Mouse (Mus musculus) hindbrain, postnatal 0 days (tissue): Measurements from ENCODE around the gene Gstcd. TPM values are rescaled to one million over a fixed set of nuclear protein-coding genes. Genes with fewer than 3 reads are reported as not detected.

Experiments
- ATAC-seq: fragments of 200-750 bp; cut with Nextera tagmentation; 2 replicates; pipeline ENCODE4 v1.8.0; 2017; ENCODE audit warnings: mild to moderate bottlenecking, moderate TSS enrichment, moderate library complexity
- DNase-seq: peaks from one replicate; pipeline ENCODE4 v3.0.0-alpha.2; 2015; ENCODE audit warnings: low spot score
- H3K27ac ChIP-seq: fragments of 300-500 bp; sonication (generic); 2 replicates; pipeline ENCODE4 v1.5.1; 2014; ENCODE audit warnings: mild to moderate bottlenecking
- H3K27me3 ChIP-seq: fragments of 300-500 bp; sonication (generic); 2 replicates; pipeline ENCODE4 v1.6.1; 2014; ENCODE audit warnings: low read length, mixed read lengths; ENCODE audit not compliant: insufficient read depth
- H3K36me3 ChIP-seq: fragments of 300-500 bp; sonication (generic); 2 replicates; pipeline ENCODE4 v1.6.1; 2014; ENCODE audit warnings: low read length, mixed read lengths; ENCODE audit not compliant: insufficient read depth
- H3K4me1 ChIP-seq: fragments of 300-500 bp; sonication (generic); 2 replicates; pipeline ENCODE4 v1.6.1; 2014; ENCODE audit warnings: antibody characterized with exemption, low read length, mixed read lengths; ENCODE audit not compliant: insufficient read depth
- H3K4me2 ChIP-seq: fragments of 300-500 bp; sonication (generic); 2 replicates; pipeline ENCODE4 v1.6.1; 2014; ENCODE audit warnings: low read depth, mild to moderate bottlenecking, low read length, moderate library complexity, mixed read lengths
- H3K4me3 ChIP-seq: fragments of 300-500 bp; sonication (generic); 2 replicates; pipeline ENCODE4 v1.5.1; 2014; ENCODE audit warnings: low read length
- H3K9ac ChIP-seq: fragments of 300-500 bp; sonication (generic); replicated peaks from 2 replicates; pipeline ENCODE4 v1.6.1; 2014; ENCODE audit warnings: mild to moderate bottlenecking, low read length, moderate library complexity, mixed read lengths
- H3K9me3 ChIP-seq: fragments of 300-500 bp; sonication (generic); 2 replicates; pipeline ENCODE4 v1.6.1; 2016; ENCODE audit warnings: low read length, mixed read lengths
- CTCF ChIP-seq: IDR thresholded peaks from 2 replicates; pipeline ENCODE4 v1.5.1; 2016; ENCODE audit warnings: antibody characterized with exemption, control low read depth, low read depth
- WGBS: fragments of 180-500 bp; shearing (Covaris S2); extraction: QIAGEN DNeasy Blood & Tissue Kit; methylation state at CpG from one replicate; pipeline ENCODE4 v1.1.7; 2014; 5-methylcytosine and 5-hydroxymethylcytosine counted together
- polyA plus RNA-seq: library from polyadenylated mRNA; unstranded; fragments of >200 nt; fragmentation: Nextera tagmentation; extraction: Ambion mirVana; gene quantifications from 2 replicates; pipeline ENCODE4 v1.2.1, GENCODE M21; 2015
- total RNA-seq: library from RNA; depleted of rRNA; stranded (reverse); fragments of >200 nt; gene quantifications from 2 replicates; pipeline ENCODE4 v1.2.3, GENCODE M21; 2014

The Gstcd gene
- total and polyA plus RNA-seq, 2 experiments from 2014 or later: 2.3 to 8.6 TPM

- DNase-seq: no peak
- Histone ChIP-seq H3K27ac (no peak overlapping the region), H3K9ac (no peak overlapping the region), H3K4me3 (no peak overlapping the region), H3K4me1 (no peaks in the 10 kb centered on the region), H3K27me3 (no peaks in the 10 kb centered on the region), H3K36me3 (peaks cover 22% of the 10 kb centered on the region), H3K4me2 (no peak overlapping the region), H3K9me3 (no peaks in the 10 kb centered on the region)
- WGBS: 91% methylated on average over 3 of the region's 3 CpGs
- ATAC-seq: no peak
- TF ChIP-seq CTCF: no peak
These were observed 12.6 kb upstream of the Gstcd start for GRCm38 (mm10) chr3:133104436-133104835.

- WGBS: 90% methylated on average over 3 of the region's 3 CpGs
- no peak overlapping the region for H3K9ac ChIP-seq
- no peak for ATAC-seq
- H3K27ac ChIP-seq: no peak overlapping the region
- no peak for TF ChIP-seq CTCF
- H3K4me2 ChIP-seq: no peak overlapping the region
- H3K4me3 ChIP-seq: no peak overlapping the region
- no peaks in the 10 kb centered on the region for H3K4me1 ChIP-seq
- DNase-seq: no peak
- no peaks in the 10 kb centered on the region for H3K9me3 ChIP-seq
- H3K36me3 ChIP-seq: peaks cover 18% of the 10 kb centered on the region
- no peaks in the 10 kb centered on the region for H3K27me3 ChIP-seq
These were observed 11.9 kb upstream of the Gstcd start for GRCm38 (mm10) chr3:133103768-133104167.

GRCm38 (mm10) chr3:133098909-133099308 is 7.1 kb upstream of the Gstcd start:
- Histone ChIP-seq H3K9ac (no peak overlapping the region), H3K4me3 (no peak overlapping the region), H3K4me2 (no peak overlapping the region), H3K27me3 (no peaks in the 10 kb centered on the region), H3K4me1 (no peaks in the 10 kb centered on the region), H3K36me3 (peaks cover 12% of the 10 kb centered on the region; the same call in 1 of the 2 replicates), H3K9me3 (no peaks in the 10 kb centered on the region), H3K27ac (no peak overlapping the region)
- DNase-seq (no peak), ATAC-seq (no peak)
- no peak for TF ChIP-seq CTCF
- 89% methylated on average over 2 of the region's 2 CpGs for WGBS

GRCm38 (mm10) chr3:133098336-133098735 is 6.5 kb upstream of the Gstcd start:
- WGBS: 97% methylated on average over 4 of the region's 4 CpGs
- Histone ChIP-seq H3K4me2 (no peak overlapping the region), H3K9me3 (no peaks in the 10 kb centered on the region), H3K27ac (no peak overlapping the region), H3K4me1 (no peaks in the 10 kb centered on the region), H3K36me3 (peaks cover 12% of the 10 kb centered on the region; the same call in 1 of the 2 replicates), H3K4me3 (no peak overlapping the region), H3K9ac (no peak overlapping the region), H3K27me3 (no peaks in the 10 kb centered on the region)
- DNase-seq (no peak), ATAC-seq (no peak)
- TF ChIP-seq CTCF: no peak

- TF ChIP-seq CTCF: no peak
- 96% methylated on average over 6 of the region's 6 CpGs for WGBS
- Histone ChIP-seq H3K36me3 (peaks cover 12% of the 10 kb centered on the region; the same call in 1 of the 2 replicates), H3K27ac (no peak overlapping the region), H3K4me1 (peaks cover 1% of the 10 kb centered on the region; the same call in 1 of the 2 replicates), H3K9me3 (no peaks in the 10 kb centered on the region), H3K4me3 (no peak overlapping the region), H3K27me3 (no peaks in the 10 kb centered on the region), H3K4me2 (no peak overlapping the region), H3K9ac (no peak overlapping the region)
- DNase-seq (no peak), ATAC-seq (no peak)
These were observed 6.1 kb upstream of the Gstcd start for GRCm38 (mm10) chr3:133097936-133098335.

GRCm38 (mm10) chr3:133094305-133094704 is 2.5 kb upstream of the Gstcd start:
- ATAC-seq: no peak
- Histone ChIP-seq H3K27ac (no peak overlapping the region), H3K36me3 (peaks cover 7% of the 10 kb centered on the region; the same call in 1 of the 2 replicates), H3K4me2 (no peak overlapping the region), H3K9ac (no peak overlapping the region), H3K9me3 (no peaks in the 10 kb centered on the region), H3K27me3 (no peaks in the 10 kb centered on the region), H3K4me3 (no peak overlapping the region), H3K4me1 (peaks cover 10% of the 10 kb centered on the region)
- 78% methylated on average over 1 of the region's 1 CpGs for WGBS
- no peak for DNase-seq
- TF ChIP-seq CTCF: no peak

GRCm38 (mm10) chr3:133092936-133093335 is 1.1 kb upstream of the Gstcd start:
- H3K4me3 ChIP-seq: peak overlapping the region; percentile 70; the same call in 1 of the 2 replicates
- peak overlapping the region; percentile 77 for H3K4me2 ChIP-seq
- ATAC-seq: no peak
- no peaks in the 10 kb centered on the region for H3K9me3 ChIP-seq
- H3K27me3 ChIP-seq: no peaks in the 10 kb centered on the region
- H3K36me3 ChIP-seq: no peaks in the 10 kb centered on the region
- H3K27ac ChIP-seq: no peak overlapping the region
- H3K4me1 ChIP-seq: peaks cover 10% of the 10 kb centered on the region
- WGBS: 87% methylated on average over 1 of the region's 1 CpGs
- H3K9ac ChIP-seq: peak overlapping the region; percentile 74; the same call in 1 of the 2 replicates
- no peak for DNase-seq
- TF ChIP-seq CTCF: no peak
